Mouse (Mus musculus) gastrocnemius, postnatal 4 days (tissue): Measurements from ENCODE around the gene Mxd4. TPM values are rescaled to one million over a fixed set of nuclear protein-coding genes. Genes with fewer than 3 reads are reported as not detected.

ENCODE experiments used
- DNase-seq, 2 experiments: peaks; one replicate each; pipeline ENCODE4 v3.0.0; 2021 to 2022; ENCODE audit warnings: low spot score in 2 of 2, mixed read lengths in 2 of 2
- long read RNA-seq, 2 experiments: library from polyadenylated mRNA; stranded (forward); transcript quantifications; one replicate each; pipeline ENCODE4 v2.0.0; 2021
- total RNA-seq, 2 experiments: library from RNA; stranded (reverse); gene quantifications; 2 replicates each; pipeline ENCODE4 v1.2.3; 2021

The Mxd4 gene
- 10 to 100 TPM; 79.5 to 81.3 TPM for total RNA-seq
- long read RNA-seq, experiment 1, transcript Mxd4-201 (6 exons, 3,872 nt), result major isoform, 13 of 39 reads
- long read RNA-seq, experiment 1, partial matches to known transcripts, result 3 of 39 reads
- long read RNA-seq, experiment 1, other reads (novel, unspliced or antisense), result 23 of 39 reads
- long read RNA-seq, experiment 2, transcript Mxd4-201 (6 exons, 3,872 nt), result major isoform, 11 of 36 reads
- long read RNA-seq, experiment 2, partial matches to known transcripts, result 3 of 36 reads
- long read RNA-seq, experiment 2, other reads (novel, unspliced or antisense), result 22 of 36 reads

DNA sequence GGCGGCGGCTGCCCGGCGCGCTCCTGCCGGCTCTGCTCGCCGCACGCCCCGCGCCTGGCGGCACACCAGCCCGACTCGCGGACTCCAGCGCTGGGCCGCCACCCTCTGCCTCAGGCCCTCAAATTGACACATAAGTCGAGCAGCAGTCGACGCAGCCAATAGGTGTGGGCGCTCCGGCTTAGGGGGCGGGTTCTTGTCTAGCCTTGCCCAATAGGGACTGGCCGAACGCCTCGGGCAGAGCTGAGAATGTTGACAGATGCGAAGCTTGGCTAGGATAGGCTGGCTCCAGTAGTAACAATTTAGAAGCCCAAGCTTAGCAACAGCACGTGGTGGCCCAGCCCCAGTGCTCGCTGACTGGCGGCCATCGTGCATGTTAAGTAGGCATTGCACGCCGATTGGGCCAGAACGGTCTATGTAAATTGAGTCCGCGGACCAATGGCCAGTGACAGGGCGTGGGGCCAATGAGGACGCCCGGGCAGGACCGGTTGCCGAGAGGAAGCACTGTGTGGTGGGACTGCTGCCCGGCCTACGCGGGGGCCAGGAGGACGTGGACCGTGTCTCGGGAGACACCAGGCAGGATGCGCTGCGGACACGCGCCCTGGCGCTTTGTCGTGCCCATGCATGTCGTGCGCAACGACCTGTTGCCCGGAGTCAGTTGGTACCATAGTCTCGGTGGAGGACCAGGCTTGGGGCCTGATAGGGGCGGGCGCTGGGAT, at the start of gene Mxd4:
Mxd4 (minus strand) TSS at position 120 of the 716 bp plus-strand sequence.
- DNase-seq, result peak; percentile 96 to 100

DNA sequence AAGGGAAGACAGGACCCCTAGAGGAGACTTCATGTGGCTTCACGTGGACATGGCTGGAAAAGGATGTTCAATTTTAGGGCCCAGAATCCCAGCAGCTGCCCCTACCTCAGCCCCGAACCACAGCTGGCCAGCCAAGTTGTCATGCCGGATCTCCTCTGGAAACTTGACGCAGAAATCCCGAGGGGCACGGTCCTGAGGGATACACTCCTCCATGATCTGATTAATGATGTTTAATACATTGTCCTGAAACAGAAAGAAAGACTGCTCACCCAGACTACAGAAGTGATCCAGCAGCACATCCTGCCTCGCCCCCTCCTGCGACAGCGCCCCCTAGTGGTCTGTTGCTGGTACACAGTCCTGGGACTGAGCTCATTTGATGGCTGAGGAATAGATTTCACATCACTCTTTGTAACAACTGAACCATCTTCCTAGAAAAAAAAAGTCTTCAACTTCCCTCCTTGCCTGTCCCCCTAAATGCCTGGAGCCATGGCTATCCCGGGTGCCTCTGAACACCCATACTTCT, 48.4 kb upstream of the Mxd4 start:
- peak in 1 of 2 experiments; percentile 46 for DNase-seq

DNA sequence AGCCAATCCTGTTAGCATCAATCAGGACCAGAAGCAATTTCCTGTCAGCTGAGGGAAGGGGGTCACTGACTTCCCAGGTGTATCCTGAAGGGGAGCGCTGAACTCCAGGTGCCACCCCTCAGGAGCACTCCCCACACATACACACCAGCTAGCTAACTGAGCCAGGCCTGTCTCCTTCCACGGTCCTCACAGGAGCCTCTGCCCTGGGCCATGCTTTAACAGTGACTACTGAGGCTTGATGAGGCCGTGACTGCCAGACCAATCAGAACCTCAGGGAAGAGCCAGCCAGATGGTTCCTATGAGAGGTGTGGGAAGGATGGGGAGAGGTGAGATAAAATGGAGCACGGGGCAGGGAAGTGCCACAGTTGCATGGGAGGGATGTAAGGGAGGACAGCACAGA, 47.5 kb upstream of the Mxd4 start:
- no peak for DNase-seq

DNA sequence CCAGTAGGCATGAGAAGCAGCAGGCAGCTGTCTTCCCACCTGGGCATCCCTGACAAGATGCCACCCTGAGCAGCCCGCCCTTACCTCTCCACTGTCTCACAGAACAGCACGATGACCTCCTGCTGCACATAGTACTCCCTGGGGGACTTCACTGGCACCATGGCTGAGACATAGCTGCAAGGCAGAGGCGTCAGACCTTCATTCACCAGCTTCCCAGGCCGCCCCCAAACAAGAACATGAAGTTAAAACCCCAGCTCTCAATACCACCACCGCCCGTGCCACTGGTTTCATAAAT, 45.6 kb upstream of the Mxd4 start:
- no peak for DNase-seq

DNA sequence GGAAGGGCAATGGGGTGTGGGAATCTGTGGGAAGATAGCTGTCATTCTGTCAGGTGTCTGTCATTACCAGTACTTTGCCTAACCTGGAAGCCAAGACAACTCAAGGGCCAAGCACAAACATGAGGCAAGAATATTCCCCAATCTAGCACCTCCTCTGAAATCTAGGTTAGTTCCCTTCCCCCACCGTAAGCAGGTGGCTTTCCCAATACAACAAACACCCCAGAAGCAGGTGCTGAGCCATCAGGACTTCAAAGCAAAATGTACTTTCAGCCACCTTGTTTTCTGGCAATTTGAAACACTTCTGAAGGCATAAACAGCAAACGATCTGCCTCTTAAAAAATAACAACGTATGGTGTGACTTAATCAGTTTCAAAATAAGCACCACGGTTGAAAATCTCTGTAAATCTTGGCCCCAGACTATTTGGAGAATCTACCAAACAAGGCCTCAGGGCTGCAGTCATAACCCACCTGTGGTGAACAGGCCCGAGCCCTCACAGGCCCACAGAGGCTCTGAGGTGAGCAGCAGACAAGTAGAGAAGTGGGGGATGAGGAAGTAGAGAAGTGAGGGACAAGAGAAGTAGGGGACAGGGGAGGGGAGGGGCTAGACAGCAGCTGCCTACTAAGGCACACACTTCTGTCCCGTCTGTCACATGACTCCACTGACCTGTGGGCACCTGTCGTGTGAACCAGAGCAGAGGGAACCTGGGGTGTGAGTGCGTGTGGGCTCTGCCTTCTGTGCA, 45.1 kb upstream of the Mxd4 start:
- no peak for DNase-seq

DNA sequence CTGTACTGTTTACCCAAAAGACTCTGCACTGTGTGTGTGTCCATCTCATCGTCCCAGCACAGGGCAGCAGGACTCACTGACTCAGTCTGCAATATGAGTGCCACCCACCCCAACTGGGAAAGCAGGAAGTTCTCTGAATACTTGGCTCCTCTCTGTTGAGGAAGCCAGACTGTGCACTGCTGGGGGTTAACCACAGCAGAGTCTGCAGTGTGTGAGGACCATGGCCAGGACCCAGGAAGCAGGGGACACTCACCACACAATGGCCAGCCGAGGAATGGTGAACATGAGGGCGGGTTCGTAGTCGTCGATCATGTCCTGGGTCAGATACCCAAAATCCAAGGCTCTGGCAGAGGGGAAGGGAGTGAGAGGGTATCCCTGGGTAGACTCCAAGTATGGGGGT, 44.4 kb upstream of the Mxd4 start:
- DNase-seq, result no peak

DNA sequence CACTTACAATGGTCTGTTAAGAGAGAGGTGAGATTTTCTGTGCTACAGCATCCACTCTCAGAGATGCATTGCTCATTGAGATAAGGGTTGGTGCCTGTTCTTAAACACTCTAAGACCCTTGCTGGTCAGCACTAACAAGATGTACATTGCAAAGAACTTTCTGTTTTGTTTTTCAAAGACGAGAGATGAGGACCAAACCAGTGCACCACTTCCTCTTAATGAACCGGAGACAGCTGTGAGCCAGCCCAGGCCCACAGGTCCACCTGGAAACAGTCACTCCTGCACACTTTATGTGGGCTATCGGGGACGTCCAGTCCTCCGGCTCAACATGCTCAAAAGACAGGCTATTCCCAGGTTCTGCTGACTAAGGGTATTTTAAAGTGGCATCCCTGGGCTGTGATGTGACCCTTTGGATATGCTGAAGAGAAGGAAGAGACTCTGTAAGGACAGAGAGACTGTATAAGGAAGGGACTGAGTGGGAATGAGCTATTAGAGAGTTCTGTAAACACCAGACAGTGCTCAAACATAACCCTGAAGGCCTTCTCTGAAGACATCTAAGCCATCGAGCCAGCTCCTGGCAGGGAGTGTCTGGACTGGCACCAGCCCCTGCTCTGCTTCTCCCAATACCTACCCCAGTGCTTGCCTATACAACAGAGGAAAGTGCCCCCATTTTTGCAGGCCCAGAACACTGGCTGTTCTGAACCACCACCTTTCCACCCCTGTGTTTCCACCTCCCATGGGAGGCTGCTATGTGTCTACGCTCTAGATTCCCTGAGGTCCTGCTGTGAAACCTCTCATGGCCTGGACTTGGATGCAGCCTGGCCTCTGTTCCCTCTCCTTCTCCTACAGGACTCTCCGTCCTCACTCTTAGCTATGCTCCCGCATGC, 43.3 kb upstream of the Mxd4 start:
- no peak for DNase-seq

DNA sequence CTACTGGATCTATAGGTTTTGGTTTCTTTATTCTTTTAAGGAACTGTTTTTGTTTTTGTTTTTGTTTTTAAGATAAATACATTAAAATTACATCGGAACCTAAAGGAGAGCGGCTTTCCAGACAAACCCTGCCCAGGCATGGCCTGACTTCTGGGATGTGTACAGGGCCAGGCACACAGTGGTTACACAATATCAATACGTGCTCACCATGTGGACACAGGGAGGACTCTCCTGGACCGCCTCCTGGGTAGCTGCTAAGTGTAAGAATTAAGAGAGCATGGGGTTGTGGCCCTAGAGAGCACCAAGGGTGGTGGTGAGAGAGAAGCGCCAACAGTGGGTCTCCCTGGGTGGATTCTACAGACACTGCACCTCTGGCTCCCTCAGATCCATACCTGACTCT, 42.0 kb upstream of the Mxd4 start:
- no peak for DNase-seq

DNA sequence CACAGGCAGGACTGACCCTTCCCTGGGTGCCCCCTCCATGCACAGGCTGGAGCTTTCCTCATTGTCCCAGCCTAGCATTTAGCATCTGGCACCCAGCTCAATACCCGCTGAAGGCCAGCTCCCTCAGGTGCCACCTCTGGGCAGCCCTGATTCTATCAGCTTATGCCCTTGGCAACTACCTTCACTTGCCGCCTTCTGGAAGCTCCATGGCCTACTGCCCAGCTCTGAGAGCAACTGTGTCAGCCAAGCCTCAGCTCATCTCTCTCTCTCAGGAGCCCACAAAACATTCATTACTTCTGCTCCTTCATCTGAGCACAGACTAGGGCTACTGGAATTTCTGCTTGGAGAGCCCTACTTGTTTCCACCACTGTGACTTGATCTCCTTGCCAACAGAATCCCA, 38.0 kb upstream of the Mxd4 start:
- DNase-seq, result no peak

DNA sequence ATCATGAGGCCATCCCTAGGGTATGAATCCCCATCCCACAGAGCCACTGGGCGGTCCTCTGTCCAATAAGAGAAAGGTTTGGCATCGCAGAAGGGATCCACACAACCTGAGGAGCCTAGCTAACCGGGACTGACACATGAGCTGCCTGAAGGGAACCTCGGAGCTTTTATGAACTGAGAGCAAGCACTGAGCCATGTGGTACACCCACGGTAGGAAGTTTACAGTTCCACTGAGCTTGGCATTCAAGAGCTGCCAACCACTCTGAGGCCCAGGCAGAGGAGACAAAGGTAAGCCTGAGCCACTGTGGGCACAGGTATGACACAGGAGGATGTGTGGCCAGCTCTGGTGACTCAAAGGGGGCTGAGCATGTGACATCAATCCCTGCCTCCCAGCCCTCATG, 37.0 kb upstream of the Mxd4 start:
- no peak for DNase-seq

DNA sequence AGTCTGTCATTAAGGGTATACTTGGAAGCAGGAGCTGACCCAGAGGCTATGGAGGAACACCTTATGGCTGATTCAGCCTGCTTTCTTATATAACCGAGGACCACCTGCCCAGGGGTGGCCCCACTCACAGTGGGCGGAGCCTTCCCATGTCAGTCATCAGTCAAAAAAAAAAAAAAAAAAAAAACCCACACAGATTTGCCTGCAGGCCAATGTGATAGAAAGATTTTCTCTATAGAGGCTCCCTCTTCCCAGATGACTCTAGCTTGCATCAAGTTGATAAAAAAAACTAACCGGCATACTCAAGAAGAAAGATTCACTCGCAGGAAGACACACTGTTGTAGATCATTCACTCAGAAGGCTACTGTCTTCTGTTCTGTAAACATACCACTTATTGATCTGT, 32.5 kb upstream of the Mxd4 start:
- no peak for DNase-seq

DNA sequence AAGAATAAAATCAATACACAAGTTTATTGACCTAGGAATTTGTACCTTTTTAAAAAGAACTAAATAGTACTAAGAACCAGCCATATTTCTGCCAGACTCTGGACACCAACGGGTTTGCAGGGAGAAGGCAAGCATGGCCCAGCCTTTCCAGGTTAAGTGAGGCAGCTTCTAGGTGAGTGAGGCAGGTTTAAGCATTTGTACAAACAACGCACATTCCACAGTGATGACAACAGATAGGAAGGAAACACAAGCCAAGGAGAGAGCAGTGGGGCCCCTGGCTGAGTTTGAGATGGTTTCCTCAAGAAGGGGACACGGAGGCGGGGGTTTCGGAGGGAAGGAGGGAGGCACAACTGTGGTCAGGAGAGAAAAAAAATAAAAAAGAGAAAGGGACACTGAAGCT, 31.2 kb upstream of the Mxd4 start:
- DNase-seq, result no peak

DNA sequence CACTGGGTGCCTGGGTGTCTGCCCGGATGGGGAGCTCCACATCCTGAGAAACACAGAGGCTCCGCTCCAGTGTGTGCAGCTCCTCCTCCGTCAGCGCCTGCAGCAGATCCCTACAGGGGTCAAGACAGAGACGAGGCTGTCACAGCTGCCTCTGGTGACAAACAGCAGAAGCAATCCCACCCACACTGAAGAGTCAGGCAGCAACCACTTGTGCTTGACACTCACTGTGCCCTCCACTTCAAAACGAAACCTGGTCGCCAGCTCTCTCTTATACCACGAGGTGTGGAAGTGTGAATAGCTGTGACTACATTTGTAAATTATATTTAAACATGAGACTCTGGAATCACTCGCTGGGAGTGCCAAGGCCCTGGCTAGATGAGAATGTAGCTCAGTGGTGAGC, 30.2 kb upstream of the Mxd4 start:
- no peak for DNase-seq

DNA sequence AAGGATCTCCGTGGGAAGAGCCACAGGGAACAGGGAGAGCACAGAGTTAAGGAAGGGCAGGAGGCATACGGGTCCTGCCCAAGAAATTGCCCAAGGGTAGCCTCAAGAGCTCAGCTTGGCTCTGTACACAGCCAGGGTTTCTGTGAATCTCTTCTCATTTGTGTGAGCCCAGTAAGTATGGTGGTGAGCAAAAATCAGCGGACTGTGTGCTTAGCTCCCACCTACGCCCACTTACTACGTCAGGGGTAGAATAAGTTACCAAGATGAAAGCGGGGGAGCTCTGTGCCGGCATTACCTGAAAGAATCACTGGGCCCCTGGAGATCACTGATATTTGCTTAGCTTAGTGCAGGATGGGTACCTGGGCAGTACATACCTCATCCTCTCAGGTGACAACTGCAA, 28.5 kb upstream of the Mxd4 start:
- DNase-seq, result no peak

DNA sequence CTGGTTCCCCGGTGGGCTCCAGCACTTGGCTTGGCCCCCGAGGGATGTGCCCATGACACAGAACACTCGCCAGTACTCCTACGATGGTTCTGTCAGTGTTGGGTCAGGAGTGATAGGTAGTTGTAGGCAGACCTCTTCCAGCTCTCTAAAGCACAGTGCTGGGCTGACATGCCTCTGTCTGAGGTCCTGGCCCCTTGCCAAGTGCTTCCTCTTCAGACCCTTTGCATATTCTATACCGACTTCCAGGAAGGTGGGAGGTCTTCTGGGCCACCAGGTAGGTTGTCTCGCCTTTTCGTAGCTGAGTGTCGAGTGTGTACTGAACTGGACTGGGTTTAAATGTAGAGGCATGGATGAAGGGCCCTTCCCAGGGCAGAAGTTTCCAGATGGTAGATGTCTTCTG, 26.1 kb upstream of the Mxd4 start:
- no peak for DNase-seq

DNA sequence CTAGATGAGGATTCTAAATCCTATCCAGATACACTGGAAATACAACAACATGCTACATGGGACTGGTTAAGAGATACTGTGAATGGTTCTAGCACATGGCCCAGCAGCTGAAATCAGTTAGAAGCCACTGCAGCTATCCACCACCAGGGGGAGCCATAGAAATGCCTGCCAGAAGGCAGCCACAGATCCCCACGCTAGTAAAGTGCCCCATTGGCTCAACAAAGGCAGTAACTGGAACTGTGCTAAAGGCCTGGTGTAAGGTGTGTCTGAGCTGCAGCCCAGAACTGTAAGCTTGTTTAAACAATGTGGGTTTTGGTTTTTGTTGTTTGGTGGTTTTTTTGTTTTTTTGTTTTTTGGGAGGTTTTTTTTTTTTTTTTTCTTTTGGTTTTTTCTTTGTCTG, 22.8 kb upstream of the Mxd4 start:
- peak; percentile 65 to 70 for DNase-seq

DNA sequence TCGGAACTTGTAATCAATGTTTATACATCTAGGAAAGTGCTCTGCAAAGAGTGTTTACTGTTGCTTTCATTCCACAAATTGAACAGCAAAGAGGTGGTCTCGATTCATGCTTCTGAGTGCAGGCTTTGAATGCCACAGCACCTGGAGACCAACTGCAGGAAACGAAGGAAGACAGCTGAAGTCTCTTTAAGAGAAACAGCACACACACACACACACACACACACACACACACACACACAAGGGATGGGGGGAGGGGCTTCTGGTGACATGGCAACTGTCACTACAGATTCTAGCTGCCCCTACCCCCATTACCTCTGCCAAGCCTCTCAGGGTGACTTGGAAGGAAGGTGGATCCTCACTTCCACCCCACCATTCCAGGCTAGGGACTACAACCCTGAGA, 20.0 kb upstream of the Mxd4 start:
- DNase-seq, result no peak

DNA sequence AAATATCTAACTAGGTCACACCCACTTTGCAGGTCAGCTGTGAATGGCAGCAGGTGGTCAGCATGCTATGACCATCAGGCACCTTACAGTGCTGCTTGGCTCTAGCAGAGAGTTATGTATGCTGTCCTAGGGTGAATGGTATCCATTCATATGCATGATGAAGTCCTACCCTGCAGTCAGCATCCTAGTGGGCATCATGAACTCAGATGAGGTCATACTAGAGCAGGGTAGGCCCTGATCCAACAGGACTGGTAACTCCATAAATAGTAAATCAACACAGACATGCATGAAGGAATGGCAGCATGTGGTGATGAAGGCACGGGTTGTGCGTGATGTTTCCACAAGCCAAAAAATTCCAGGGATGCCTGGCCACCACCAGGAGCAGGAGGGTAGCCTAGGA, 18.3 kb upstream of the Mxd4 start:
- no peak for DNase-seq

DNA sequence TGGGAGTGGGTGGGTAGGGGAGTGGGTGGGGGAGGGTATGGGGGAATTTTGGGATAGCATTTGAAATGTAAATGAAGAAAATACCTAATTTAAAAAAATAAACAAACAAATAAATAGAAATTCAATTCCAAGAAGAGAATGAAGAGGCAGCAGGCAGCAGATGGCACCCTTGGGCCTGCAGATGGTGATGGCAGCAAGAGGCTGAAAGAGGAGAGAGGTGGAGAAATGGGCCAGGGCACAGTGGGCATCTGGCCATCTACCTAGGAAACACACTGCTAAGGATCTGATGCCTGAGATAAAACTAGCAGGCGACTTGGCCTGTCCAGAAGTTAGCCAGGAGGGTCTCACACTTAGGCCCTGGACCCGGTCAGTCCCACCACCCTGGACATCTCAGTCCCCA, 17.4 kb upstream of the Mxd4 start:
- no peak for DNase-seq

DNA sequence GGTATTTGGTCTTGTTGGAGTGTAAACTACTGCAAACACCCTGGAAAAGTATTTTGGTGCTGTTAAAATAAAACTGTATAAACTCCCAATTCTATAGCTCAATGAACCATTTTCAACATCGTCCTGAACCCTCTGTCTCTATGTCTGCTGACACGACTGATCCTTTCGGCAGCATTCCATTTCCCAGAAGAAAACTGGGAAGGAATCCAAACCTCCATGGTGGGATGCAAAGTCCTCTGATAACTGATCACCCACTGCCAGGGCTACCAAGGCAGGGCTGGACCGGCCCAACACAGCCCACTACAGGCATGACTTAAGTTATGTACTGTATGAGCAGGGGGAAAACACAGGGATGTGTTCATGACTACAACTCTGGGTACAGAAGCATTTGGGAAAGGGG, 14.5 kb upstream of the Mxd4 start:
- no peak for DNase-seq

DNA sequence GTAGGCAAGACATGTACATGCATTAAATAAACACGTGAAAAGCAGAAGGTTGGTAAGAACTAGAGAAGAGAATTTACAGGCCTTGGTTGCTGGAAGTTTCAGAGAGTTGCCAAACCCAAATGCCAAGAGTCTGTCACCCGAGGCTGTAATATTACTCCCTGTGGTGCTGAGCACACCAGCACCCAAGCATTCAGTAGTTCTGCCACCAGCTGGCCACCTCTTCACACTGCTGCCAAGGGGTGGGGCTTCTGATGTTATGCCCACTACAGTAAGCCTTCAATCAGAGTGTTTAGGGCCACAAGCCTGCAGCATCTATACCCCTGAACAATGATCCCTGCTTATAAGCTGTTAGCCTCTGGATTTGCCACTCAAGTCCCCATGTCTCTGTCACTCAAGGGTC, 13.9 kb upstream of the Mxd4 start:
- no peak for DNase-seq
